Mouse (Mus musculus) intestine, embryonic 16.5 days (tissue): ENCODE data around the gene Cd209d. TPM values are rescaled to one million over a fixed set of nuclear protein-coding genes. Genes with fewer than 3 reads are reported as not detected.
"Not testable (repeated sequence)": the region's sequence is repeated elsewhere in the genome, so short reads cannot be mapped to it uniquely, and the experiment has no call there.

ENCODE experiments used
- ATAC-seq: fragments of 200-750 bp; cut with Nextera tagmentation; 2 replicates; pipeline ENCODE4 v1.8.0; 2017; ENCODE audit warnings: moderate TSS enrichment, moderate library complexity
- H3K27ac ChIP-seq: fragments of 300-500 bp; sonication (generic); 2 replicates; pipeline ENCODE4 v1.5.1; 2014; ENCODE audit warnings: mild to moderate bottlenecking, low read length
- H3K27me3 ChIP-seq: fragments of 300-500 bp; sonication (generic); replicated peaks from 2 replicates; pipeline ENCODE4 v1.6.1; 2014; ENCODE audit warnings: low read length, control low read depth, mixed read lengths; ENCODE audit not compliant: control insufficient read depth, insufficient read depth
- H3K36me3 ChIP-seq: fragments of 300-500 bp; sonication (generic); 2 replicates; pipeline ENCODE4 v1.6.1; 2014; ENCODE audit warnings: low read length, control low read depth; ENCODE audit not compliant: control insufficient read depth, insufficient read depth
- H3K4me1 ChIP-seq: fragments of 300-500 bp; sonication (generic); 2 replicates; pipeline ENCODE4 v1.6.1; 2014; ENCODE audit warnings: low read length, control low read depth, mixed read lengths; ENCODE audit not compliant: control insufficient read depth, insufficient read depth
- H3K4me2 ChIP-seq: fragments of 300-500 bp; sonication (generic); 2 replicates; pipeline ENCODE4 v1.6.1; 2014; ENCODE audit warnings: low read depth, low read length, control low read depth
- H3K4me3 ChIP-seq: fragments of 300-500 bp; sonication (generic); 2 replicates; pipeline ENCODE4 v1.5.1; 2014; ENCODE audit warnings: mild to moderate bottlenecking, low read length
- H3K9ac ChIP-seq: fragments of 300-500 bp; sonication (generic); 2 replicates; pipeline ENCODE4 v1.6.1; 2014; ENCODE audit warnings: low read depth, low read length
- H3K9me3 ChIP-seq: fragments of 300-500 bp; sonication (generic); 2 replicates; pipeline ENCODE4 v1.6.1; 2016; ENCODE audit warnings: low read length, control low read depth; ENCODE audit not compliant: control insufficient read depth
- WGBS: fragments of 180-500 bp; shearing (Covaris S2); extraction: QIAGEN DNeasy Blood & Tissue Kit; methylation state at CpG from one replicate; pipeline ENCODE4 v1.1.7; 2014; 5-methylcytosine and 5-hydroxymethylcytosine counted together
- polyA plus RNA-seq: library from polyadenylated mRNA; unstranded; fragments of >200 nt; fragmentation: Nextera tagmentation; extraction: Ambion mirVana; gene quantifications from 2 replicates; pipeline ENCODE4 v1.2.1, GENCODE M21; 2015

The Cd209d gene
- polyA plus RNA-seq = not detected in 2 replicates

DNA sequence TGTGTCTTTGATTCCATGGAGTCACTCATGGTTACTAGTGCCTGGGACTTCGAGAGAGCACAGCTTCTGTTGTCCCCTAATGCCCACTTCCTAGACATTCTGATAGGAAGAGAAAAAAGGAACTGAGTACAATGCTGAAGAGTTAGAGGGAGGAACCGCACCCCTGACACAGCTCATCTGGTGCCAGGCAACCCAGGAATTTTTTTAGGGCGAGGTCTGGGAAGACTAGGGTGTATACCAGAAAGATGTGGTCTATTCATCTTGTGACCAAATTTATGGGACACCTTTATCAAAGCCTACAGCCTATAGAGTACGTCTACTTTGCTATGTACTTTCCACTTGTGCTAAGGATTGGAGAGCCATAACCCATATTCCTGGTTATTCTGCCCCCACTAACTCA is at the start of gene Cd209d:
Gene Cd209d, minus strand, starts transcription at position 101 of the 400 bp plus-strand sequence.
- Histone ChIP-seq H3K27me3 (no peaks in the 10 kb centered on the region), H3K4me1 (no peaks in the 10 kb centered on the region), H3K36me3 (no peaks in the 10 kb centered on the region), H3K9me3 (no peaks in the 10 kb centered on the region), H3K4me2 (no peak within 1 kb of the TSS), H3K9ac (no peak within 1 kb of the TSS), H3K4me3 (no peak within 1 kb of the TSS), H3K27ac (no peak within 1 kb of the TSS)
- WGBS = 66% methylated on average over 4 of the region's 4 CpGs
- no peak for ATAC-seq

DNA sequence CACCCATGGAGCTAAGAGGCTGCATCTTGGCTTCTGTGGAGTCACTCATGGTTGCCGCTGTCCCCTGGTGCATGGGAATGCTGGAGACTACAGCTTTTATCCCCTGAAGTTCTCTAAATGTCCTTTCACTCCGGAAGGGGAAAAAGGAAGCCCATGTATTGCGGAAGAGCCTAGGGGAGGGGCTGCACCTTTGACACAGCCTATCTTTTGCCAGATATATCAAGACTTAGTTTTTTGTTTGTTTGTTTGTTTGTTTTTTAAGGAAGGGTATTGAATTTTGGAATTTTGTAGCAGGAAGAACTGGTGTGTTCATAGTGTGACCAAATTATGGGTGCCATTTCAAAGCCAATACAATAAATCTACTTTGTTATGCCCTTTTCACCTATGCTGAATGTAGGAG is 48.4 kb upstream of the Cd209d start, which contains the start of gene Cd209b:
Gene Cd209b, minus strand, starts transcription at position 101 of the 400 bp plus-strand sequence.
- no peak within 1 kb of the TSS for H3K9ac ChIP-seq
- 89% methylated on average over 3 of the region's 3 CpGs for WGBS

DNA sequence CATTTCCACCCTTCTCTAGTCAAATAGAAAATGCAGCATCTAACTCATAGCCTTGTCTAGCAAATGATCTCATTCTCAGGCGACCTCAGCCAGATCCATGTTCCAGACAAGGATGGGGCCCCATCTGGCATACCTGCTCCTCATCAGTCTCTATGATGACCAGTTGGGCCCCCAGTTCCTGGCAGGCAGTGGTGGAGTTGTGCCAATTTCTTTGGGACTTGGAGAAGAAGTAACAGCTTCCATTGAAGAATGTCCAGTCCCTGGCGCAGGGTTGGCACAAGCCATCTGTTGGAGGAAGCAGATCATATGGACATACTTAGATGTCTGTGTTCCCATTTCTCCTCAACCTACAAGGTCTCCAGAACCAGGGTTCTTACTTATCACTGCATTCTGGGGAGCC is 2.2 kb downstream of the Cd209d start:
- Histone ChIP-seq H3K9ac (no peak overlapping the region), H3K4me3 (no peak overlapping the region), H3K9me3 (no peaks in the 10 kb centered on the region), H3K4me1 (no peaks in the 10 kb centered on the region), H3K27me3 (no peaks in the 10 kb centered on the region), H3K4me2 (no peak overlapping the region), H3K36me3 (no peaks in the 10 kb centered on the region), H3K27ac (no peak overlapping the region)
- ATAC-seq = no peak
- 73% methylated on average over 2 of the region's 2 CpGs for WGBS

More for the DNA sequence above, 48.4 kb upstream of the Cd209d start, which contains the start of gene Cd209b:
- no peaks in the 10 kb centered on the region for H3K9me3 ChIP-seq
- no peak within 1 kb of the TSS for H3K4me2 ChIP-seq
- no peaks in the 10 kb centered on the region for H3K36me3 ChIP-seq
- H3K4me3 ChIP-seq = no peak within 1 kb of the TSS
- no peaks in the 10 kb centered on the region for H3K27me3 ChIP-seq
- no peaks in the 10 kb centered on the region for H3K4me1 ChIP-seq
- no peak for ATAC-seq
- H3K27ac ChIP-seq = no peak within 1 kb of the TSS

DNA sequence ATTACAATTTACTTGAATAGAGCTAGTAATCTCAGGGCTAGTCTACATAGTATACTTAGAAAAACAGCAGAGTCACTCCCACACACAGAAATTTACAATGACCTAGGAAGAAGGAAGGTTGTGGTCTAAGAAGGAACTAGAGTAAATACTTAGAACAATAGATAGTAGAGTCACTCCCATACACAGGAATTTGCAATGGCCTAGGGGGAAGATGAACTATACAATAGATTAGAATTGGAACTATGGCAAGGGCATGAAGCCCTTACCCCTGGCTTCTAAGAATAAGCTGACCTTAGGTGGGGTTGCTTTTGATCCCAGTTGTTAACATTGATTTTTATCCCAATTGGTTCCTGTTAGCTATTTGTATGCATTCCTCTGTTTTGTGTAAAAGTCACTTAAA is 15.6 kb downstream of the Cd209d start:
- H3K4me1 ChIP-seq, ATAC-seq, H3K36me3 ChIP-seq, H3K9ac ChIP-seq, H3K9me3 ChIP-seq, H3K4me2 ChIP-seq, H3K4me3 ChIP-seq, H3K27me3 ChIP-seq, H3K27ac ChIP-seq: not testable (repeated sequence)

DNA sequence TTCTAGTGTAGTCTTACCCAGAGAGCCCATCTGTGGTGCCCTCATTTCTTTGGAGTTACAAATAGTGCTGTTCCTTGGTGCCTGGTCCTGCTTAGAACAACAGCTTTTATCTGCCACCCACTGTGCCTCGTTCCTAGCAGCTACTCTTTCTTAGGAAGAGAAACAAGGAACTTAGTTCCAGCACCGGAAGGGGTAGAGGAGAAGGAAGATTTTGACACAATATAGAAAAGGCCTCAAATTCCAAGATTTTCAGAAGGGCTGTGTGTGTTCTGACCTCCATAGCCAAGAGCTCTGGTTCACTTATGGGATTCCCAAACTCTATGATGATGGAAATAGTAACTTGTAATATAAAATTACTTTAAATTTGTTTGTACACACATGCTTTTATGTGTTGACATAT is 24.1 kb downstream of the Cd209d start, which contains the start of gene Cd209e:
Gene Cd209e, minus strand, starts transcription at position 101 of the 400 bp plus-strand sequence.
- Histone ChIP-seq H3K4me3 (no peak within 1 kb of the TSS), H3K36me3 (no peaks in the 10 kb centered on the region), H3K9me3 (no peaks in the 10 kb centered on the region), H3K9ac (no peak within 1 kb of the TSS), H3K4me2 (no peak within 1 kb of the TSS), H3K27me3 (no peaks in the 10 kb centered on the region), H3K4me1 (no peaks in the 10 kb centered on the region), H3K27ac (no peak within 1 kb of the TSS)
- no peak for ATAC-seq
- 69% methylated on average over 2 of the region's 2 CpGs for WGBS

Other genes with a start within 250 kb of the Cd209d start
- gene Stxbp2, start 247.6 kb downstream of the Cd209d start, polyA plus RNA-seq = 161 and 169 TPM in 2 replicates
- gene Retn, start 222.8 kb downstream of the Cd209d start, polyA plus RNA-seq = not detected in 2 replicates
- gene Mcemp1, start 212.8 kb downstream of the Cd209d start, polyA plus RNA-seq = 0.29 and 0.62 TPM in 2 replicates
- gene Fcor, start 206.2 kb downstream of the Cd209d start, polyA plus RNA-seq = 7.3 and 8.3 TPM in 2 replicates
- gene Trappc5, start 202.3 kb downstream of the Cd209d start, polyA plus RNA-seq = 35.0 and 38.8 TPM in 2 replicates
- gene Fcer2a, start 184.4 kb downstream of the Cd209d start, polyA plus RNA-seq = 0.06 TPM in 1 of 2 replicates, not detected in the other
- gene Clec4g, start 157.9 kb downstream of the Cd209d start, polyA plus RNA-seq = 0.37 TPM in 1 of 2 replicates, not detected in the other
- 0.12 and 0.20 TPM in 2 replicates for gene Cd209a, start 129.6 kb downstream of the Cd209d start, polyA plus RNA-seq
- gene Cd209e, start 24.2 kb downstream of the Cd209d start, polyA plus RNA-seq = not detected in 2 replicates
- 0.11 and 0.12 TPM in 2 replicates for gene Cd209b, start 48.3 kb upstream of the Cd209d start, polyA plus RNA-seq
- gene Cd209c, start 76.2 kb upstream of the Cd209d start, polyA plus RNA-seq = 0.15 and 0.43 TPM in 2 replicates
- 0.21 TPM in 1 of 2 replicates, not detected in the other for gene Cd209f, start 227.3 kb upstream of the Cd209d start, polyA plus RNA-seq